Mouse (Mus musculus) testis, adult 2 months (tissue): ENCODE measurements around the gene Tango2.

Experiments
- CTCF ChIP-seq: fragments of 200-500 bp; IDR thresholded peaks from 2 replicates; pipeline ENCODE4 v1.5.1; 2012; ENCODE audit warnings: low read depth, mild to moderate bottlenecking, inconsistent platforms, low read length, moderate library complexity; ENCODE audit not compliant: control insufficient read depth, insufficient read depth, insufficient replicate concordance
- POLR2A ChIP-seq: fragments of 200-500 bp; IDR thresholded peaks from 2 replicates; pipeline ENCODE4 v1.6.1; 2012; ENCODE audit warnings: low read depth, mild to moderate bottlenecking, inconsistent platforms, low read length, moderate library complexity; ENCODE audit not compliant: control insufficient read depth

DNA sequence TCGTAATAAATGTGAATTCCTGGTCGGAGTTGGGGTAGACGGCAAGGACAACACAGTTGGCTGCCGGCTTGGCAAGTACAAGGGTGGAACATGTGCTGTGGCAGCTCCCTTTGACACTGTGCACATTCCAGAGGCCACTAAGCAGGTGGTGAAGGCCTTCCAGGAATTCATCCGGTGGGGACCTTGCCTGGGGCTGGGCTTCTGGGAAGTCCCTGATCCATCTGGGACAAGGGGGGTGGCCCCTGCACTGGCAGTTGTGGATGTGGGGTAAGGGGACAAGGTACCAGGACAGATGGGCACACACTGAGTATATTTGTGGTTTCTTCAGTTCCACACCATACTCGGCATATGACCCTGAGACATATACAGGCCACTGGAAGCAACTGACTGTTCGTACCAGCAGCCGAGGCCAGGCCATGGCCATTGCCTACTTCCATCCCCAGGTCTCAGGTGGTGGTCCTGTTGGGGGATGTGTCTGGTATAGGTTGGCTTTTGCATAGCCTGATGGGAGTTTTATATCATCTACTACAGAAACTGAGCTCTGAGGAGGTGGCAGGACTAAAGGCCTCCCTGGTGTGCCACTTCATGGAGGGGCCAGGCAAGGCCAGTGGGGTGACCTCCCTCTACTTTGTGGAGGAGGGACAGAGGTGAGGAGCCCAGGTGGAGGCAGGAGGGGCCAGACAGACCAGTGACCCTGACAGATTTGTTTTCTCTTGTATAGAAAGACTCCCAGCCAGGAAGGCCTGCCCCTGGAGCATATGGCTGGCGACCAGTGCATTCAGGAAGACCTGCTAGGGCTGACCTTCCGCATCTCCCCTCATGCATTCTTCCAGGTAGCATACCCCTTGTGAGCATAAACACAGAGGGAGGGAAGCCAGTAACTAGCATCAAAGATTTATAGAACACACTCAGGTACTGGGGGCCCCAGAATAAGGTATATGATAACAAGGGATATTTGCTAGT lies 96.8 kb downstream of the Tango2 start:
- TF ChIP-seq CTCF (no peak), POLR2A (no peak)
